Mouse (Mus musculus): ENCODE data around the gene Snap47.

DNA sequence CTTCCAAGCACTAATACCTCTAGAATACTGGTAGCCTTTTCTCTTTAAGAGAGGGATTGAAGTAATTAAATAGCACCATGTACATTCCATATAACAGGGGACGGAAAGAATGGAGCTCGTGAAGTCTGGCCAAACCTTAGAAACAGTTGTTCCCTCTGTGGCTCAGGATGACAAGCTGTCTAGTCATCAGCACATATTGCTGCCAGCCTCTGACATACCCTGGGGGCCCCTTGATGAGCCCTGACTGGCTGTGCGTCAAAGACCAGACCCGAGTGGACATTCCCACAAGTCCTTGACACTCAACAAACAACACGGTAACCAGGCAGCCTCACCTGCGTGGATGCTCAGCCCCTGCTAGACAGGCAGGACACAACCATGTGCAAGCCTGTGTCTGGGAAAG lies 38.9 kb downstream of the Snap47 start:
- TF ChIP-seq CTCF (IDR thresholded peaks at IDR 0.05; ENCODE audit: low read depth, low read length): no peak
- no peak for TF ChIP-seq GATA1 (IDR thresholded peaks at IDR 0.05; ENCODE audit: borderline replicate concordance, low read length)
- TF ChIP-seq TAL1 (conservative IDR thresholded peaks at IDR 0.05; ENCODE audit: low read depth, low read length): no peak
